Mouse (Mus musculus): Measurements from ENCODE around the gene Tm6sf1. TPM values are rescaled to one million over a fixed set of nuclear protein-coding genes. Genes with fewer than 3 reads are reported as not detected.

The Tm6sf1 gene
- total and polyA plus RNA-seq, 3 experiments = 0.35 to 8.6 TPM; not detected in 1

- H3K9me3 ChIP-seq (replicated peaks; ENCODE audit: insufficient read depth, low read length) = no peaks in the 10 kb centered on the region
- H3K79me2 ChIP-seq (ENCODE audit: control insufficient read depth, insufficient read depth, low read length, poor library complexity) = no peaks in the 10 kb centered on the region
- DNase-seq (ENCODE audit: low read depth, low spot score) = no peak
- TF ChIP-seq MYB (IDR thresholded peaks at IDR 0.05; ENCODE audit: low read depth, low read length) (no peak), MYC (IDR thresholded peaks at IDR 0.05; ENCODE audit: low read depth, low read length) (no peak)
- H3K4me1 ChIP-seq (ENCODE audit: control insufficient read depth in 1 of 2, insufficient read depth in 2 of 2, low read length in 2 of 2) = no peaks in the 10 kb centered on the region
- no peak overlapping the region for H3K9ac ChIP-seq (ENCODE audit: control insufficient read depth, low read depth, low read length, poor library complexity, severe bottlenecking)
- H3K27me3 ChIP-seq (ENCODE audit: control insufficient read depth in 1 of 2, insufficient read depth in 2 of 2, low read length in 2 of 2) = no peaks in the 10 kb centered on the region; a peak in 1 of 4 replicates
- H3K36me3 ChIP-seq (ENCODE audit: control insufficient read depth in 1 of 2, insufficient read depth in 2 of 2, low read length in 2 of 2) = no peaks in the 10 kb centered on the region
- no peak overlapping the region for H3K4me3 ChIP-seq (ENCODE audit: control insufficient read depth in 1 of 2, insufficient read depth in 1 of 2, low read depth in 2 of 2, low read length in 2 of 2)
- no peak overlapping the region for H3K27ac ChIP-seq (ENCODE audit: control insufficient read depth, low read depth, low read length)
These were observed 70.2 kb downstream of the Tm6sf1 start for GRCm38 (mm10) chr7:81928998-81929397.

DNA sequence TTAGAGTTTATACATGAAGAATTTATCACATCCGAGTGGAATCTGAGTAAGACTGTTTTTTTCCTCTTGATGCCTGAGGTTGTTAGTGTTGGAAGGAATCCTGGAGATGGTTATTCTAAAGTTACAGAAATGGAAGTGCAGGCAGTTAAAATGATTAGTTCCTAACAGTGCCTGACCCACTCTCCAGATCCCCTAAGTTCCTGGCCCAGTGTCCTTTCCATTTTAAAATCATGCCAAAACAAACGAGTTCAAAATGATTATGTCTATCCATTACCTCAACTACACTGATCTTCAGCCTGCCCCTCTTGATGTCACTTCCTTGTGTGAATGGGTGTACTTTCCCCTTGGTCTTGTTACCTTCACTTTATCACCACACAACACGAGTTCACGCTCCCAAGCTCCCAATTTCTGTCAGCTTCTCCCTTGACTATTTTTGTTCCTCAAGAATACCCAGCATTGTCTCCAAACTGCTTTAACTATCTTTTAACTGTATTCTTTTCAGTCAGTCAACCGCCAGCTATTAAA, 73.8 kb downstream of the Tm6sf1 start:
- Histone ChIP-seq H3K36me3 (ENCODE audit: control insufficient read depth in 1 of 2, insufficient read depth in 2 of 2, low read length in 2 of 2) (no peaks in the 10 kb centered on the region), H3K4me1 (ENCODE audit: control insufficient read depth in 1 of 2, insufficient read depth in 2 of 2, low read length in 2 of 2) (no peaks in the 10 kb centered on the region), H3K9ac (ENCODE audit: control insufficient read depth, low read depth, low read length, poor library complexity, severe bottlenecking) (no peak overlapping the region), H3K79me2 (ENCODE audit: control insufficient read depth, insufficient read depth, low read length, poor library complexity) (no peaks in the 10 kb centered on the region), H3K27me3 (ENCODE audit: control insufficient read depth in 1 of 2, insufficient read depth in 2 of 2, low read length in 2 of 2) (no peaks in the 10 kb centered on the region; a peak in 1 of 4 replicates), H3K27ac (ENCODE audit: control insufficient read depth, low read depth, low read length) (no peak overlapping the region), H3K9me3 (replicated peaks; ENCODE audit: insufficient read depth, low read length) (no peaks in the 10 kb centered on the region), H3K4me3 (ENCODE audit: control insufficient read depth in 1 of 2, insufficient read depth in 1 of 2, low read depth in 2 of 2, low read length in 2 of 2) (no peak overlapping the region)
- DNase-seq (ENCODE audit: low read depth, low spot score) = no peak
- TF ChIP-seq POLR2AphosphoS5 (IDR thresholded peaks at IDR 0.05; ENCODE audit: borderline replicate concordance, low read depth, low read length) (no peak), ZMIZ1 (IDR thresholded peaks at IDR 0.05; ENCODE audit: low read depth, low read length) (no peak), UBTF (IDR thresholded peaks at IDR 0.05; ENCODE audit: borderline replicate concordance, insufficient read depth, low read depth, low read length) (no peak), MXI1 (IDR thresholded peaks at IDR 0.05; ENCODE audit: low read depth, low read length) (no peak), MYC (IDR thresholded peaks at IDR 0.05; ENCODE audit: low read depth, low read length) (no peak), MAZ (IDR thresholded peaks at IDR 0.05; ENCODE audit: low read depth, low read length) (no peak), E2F4 (IDR thresholded peaks at IDR 0.05; ENCODE audit: borderline replicate concordance, low read depth, low read length) (no peak), ZNF384 (IDR thresholded peaks at IDR 0.05; ENCODE audit: low read depth, low read length) (no peak), ZC3H11A (IDR thresholded peaks at IDR 0.05; ENCODE audit: low read depth, low read length) (no peak), CTCF (IDR thresholded peaks at IDR 0.05 in 2 of 3, conservative IDR thresholded peaks at IDR 0.05 in 1 of 3; ENCODE audit: control insufficient read depth in 1 of 3, insufficient read depth in 1 of 3, low read depth in 2 of 3, low read length in 3 of 3, poor library complexity in 1 of 3, severe bottlenecking in 1 of 3) (no peak), USF2 (IDR thresholded peaks at IDR 0.05; ENCODE audit: borderline replicate concordance in 1 of 2, insufficient read depth in 1 of 2, low read depth in 1 of 2, low read length in 2 of 2) (no peak), MAX (IDR thresholded peaks at IDR 0.05; ENCODE audit: low read length) (no peak), MAFK (IDR thresholded peaks at IDR 0.05; ENCODE audit: borderline replicate concordance, low read depth, low read length) (no peak), HCFC1 (IDR thresholded peaks at IDR 0.05; ENCODE audit: low read depth, low read length) (no peak), NRF1 (IDR thresholded peaks at IDR 0.05; ENCODE audit: insufficient read depth, low read depth, low read length, poor library complexity, severe bottlenecking) (no peak)
